Mouse (Mus musculus): ENCODE results near the gene Sdk2.

- TF ChIP-seq ZNF384 (IDR thresholded peaks at IDR 0.05; ENCODE audit: low read depth, low read length) (no peak), SMC3 (IDR thresholded peaks at IDR 0.05; ENCODE audit: low read depth, low read length) (no peak), POLR2AphosphoS2 (IDR thresholded peaks at IDR 0.05; ENCODE audit: low read length) (no peak), TBP (IDR thresholded peaks at IDR 0.05; ENCODE audit: low read depth, low read length) (no peak), CTCF (IDR thresholded peaks at IDR 0.05 in 2 of 3, conservative IDR thresholded peaks at IDR 0.05 in 1 of 3; ENCODE audit: control insufficient read depth in 1 of 3, insufficient read depth in 1 of 3, low read depth in 2 of 3, low read length in 3 of 3, poor library complexity in 1 of 3, severe bottlenecking in 1 of 3) (no peak), MEF2A (IDR thresholded peaks at IDR 0.05; ENCODE audit: extremely low read depth, insufficient replicate concordance, low read depth, low read length, poor library complexity, severe bottlenecking) (no peak), GATA1 (IDR thresholded peaks at IDR 0.05; ENCODE audit: low read depth, low read length) (no peak)
Observed at GRCm38 (mm10) chr11:113791357-113792215, 275.3 kb downstream of the Sdk2 start.
